Mouse (Mus musculus) yolk sac, embryonic 10.5 days (tissue): Measurements from ENCODE around the gene Abhd12.
"Not testable (repeated sequence)": the region's sequence is repeated elsewhere in the genome, so short reads cannot be mapped to it uniquely, and the experiment has no call there.

Experiments
- DNase-seq: peaks from one replicate; pipeline ENCODE4 v3.0.0-alpha.2; 2017; ENCODE audit warnings: low spot score

The Abhd12 gene

DNA sequence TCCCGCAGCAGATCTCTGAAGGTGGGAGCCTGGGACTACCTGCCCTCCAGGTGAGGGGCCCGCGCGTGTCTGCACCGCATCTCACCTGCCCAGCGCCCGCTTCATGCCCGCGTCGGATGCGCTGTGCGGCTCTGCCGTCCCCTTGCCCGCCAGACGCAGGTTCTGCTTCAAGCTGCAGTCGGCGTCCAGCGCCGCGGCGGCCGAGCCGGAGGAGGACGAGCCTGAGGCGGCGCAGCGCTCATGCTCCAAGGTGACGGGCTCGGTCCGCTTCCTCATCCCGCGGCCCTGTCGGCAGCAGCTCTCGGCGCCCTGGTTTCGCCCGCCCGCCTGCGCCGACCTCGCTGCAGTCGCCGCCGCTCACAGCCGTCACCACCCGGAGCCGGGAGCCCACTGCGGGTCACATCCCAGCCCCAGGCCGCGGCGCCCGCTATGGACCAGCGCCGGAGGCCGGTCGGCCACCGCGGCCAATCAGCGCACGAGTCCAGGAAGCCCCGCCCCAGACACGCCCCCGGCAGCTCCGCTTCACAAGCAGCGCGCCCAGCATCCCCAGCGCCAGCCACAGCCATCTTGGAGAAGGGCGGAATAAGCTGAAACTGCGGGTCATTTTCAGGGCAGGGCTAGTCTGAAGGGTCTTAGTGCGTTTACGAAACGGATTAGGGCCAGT lies at the start of gene Abhd12:
Abhd12 (minus strand) TSS at position 470 of the 664 bp plus-strand sequence.
- peak; percentile 97 for DNase-seq

GRCm38 (mm10) chr2:150951201-150951600 lies 46.7 kb upstream of the Abhd12 start:
- DNase-seq: no peak

GRCm38 (mm10) chr2:150950056-150950455 lies 45.5 kb upstream of the Abhd12 start:
- no peak for DNase-seq

GRCm38 (mm10) chr2:150949652-150950051 lies 45.1 kb upstream of the Abhd12 start:
- DNase-seq: no peak

DNA sequence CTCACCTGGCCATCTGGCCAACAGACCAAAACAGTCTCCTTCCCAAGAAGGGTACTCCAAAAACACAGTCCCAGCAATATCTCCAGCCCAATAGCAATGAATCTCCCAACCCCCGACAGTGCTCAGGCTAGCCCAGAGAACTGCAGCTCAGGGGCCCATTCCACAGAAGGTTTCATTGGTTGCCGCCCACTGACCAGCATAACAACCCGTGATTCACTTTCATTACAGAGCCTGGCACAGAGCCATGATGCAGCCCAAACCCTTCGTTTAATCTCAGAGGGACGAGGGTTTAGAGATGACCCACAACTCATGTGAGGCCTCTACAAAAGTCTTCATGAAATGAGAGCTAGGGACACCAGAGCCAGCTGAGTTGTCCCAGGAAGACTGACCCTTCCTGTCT lies 44.2 kb upstream of the Abhd12 start:
- no peak for DNase-seq

DNA sequence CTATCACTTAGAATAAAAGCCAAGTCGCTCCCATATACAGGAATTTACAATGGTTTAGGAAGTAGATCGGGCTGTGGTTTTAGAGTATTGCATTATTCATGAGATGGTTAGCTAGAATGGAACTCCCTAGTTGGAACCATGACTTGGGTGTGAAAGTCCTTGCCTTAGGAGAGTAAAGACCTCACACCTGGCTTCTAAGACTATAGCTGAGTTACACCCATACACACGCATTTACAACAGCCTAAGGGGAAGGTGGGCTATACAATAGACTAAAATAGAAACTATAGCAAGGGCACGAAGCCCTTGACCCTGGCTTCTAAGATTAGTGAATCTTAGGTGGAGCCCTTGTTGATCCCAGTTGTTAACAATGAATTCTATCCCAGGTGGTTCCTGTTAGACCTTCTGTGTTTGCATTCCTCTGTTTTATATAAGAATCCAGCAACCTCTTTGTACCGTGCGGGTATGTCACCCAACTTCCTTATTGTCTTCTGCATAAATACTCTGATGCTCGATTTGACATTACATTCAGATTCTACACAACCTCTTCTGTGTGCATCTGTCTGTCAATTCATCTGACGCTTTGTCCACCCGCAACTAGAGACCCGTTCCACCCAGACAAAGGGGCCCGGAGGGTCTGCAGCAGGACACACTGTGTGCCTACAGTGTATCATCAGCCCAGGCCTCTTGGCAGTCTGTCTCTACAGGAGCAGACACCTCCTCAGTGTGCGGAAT lies 43.5 kb upstream of the Abhd12 start:
- DNase-seq: not testable (repeated sequence)

- DNase-seq: not testable (repeated sequence)
Observed at GRCm38 (mm10) chr2:150947341-150947740, 42.8 kb upstream of the Abhd12 start.

GRCm38 (mm10) chr2:150944017-150944416 lies 39.5 kb upstream of the Abhd12 start:
- no peak for DNase-seq

DNA sequence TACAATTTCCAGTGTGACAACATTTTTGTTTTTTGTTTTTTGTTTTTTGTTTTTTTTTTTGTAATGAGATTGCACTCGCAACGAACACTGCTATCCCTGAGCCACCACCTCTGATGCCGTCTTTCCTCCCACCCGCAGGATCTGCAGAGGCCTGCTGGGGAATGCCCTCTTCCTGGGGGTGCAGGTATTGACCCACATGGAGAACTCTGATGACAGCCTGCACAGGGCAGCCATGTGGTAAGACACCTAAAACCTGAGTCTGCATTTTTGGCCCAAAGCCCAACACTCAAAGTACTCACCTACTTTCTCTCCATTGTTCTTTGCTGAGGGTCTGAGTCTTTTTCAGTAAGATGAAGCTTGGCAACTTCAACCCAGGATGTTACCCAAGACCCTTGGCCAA lies 30.1 kb upstream of the Abhd12 start:
- no peak for DNase-seq

- DNase-seq: no peak
Observed at GRCm38 (mm10) chr2:150933482-150933881, 28.9 kb upstream of the Abhd12 start.

GRCm38 (mm10) chr2:150930806-150931205 lies 26.3 kb upstream of the Abhd12 start:
- DNase-seq: no peak

DNA sequence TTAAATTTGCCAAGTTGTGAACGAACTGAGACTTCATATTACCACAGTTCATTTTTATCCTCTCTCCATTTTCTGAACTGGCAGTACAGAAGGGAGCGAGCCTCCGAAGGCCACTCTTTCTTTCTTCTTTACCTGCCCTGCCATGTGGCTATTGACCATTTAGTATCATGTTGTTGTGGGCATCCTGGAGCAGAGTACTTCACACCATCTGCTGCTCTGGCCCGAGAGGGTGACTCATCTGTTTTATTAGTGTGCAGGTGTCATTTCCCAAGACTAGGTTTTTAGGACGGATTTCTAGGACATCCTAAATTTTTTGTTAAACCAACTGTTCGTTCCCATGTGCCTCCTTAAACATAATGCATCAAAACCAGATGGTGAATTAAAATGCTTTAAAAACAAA lies 24.6 kb upstream of the Abhd12 start:
- DNase-seq: no peak

- no peak for DNase-seq
Observed at GRCm38 (mm10) chr2:150927038-150927720, 22.6 kb upstream of the Abhd12 start.

- DNase-seq: no peak
Observed at GRCm38 (mm10) chr2:150923505-150923904, 19.0 kb upstream of the Abhd12 start.

DNA sequence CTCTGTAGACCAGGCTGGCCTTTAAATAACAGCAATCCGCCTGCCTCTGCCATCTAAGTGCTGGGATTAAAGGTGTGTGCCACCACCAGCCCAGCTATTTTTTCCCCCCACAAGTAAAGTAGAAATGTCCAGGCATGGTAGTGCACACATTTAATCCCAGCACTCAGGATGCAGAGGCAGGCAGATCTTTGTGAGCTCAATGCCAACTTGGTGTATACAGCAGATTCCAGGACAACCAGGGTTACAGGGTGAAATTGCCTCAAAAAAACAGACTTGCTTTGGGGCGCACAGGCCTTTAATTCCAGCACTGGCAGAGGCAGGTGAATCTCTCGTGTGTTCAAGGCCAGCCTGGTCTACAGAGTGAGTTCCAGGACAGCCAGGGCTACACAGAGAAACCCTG lies 18.5 kb upstream of the Abhd12 start:
- no peak for DNase-seq

DNA sequence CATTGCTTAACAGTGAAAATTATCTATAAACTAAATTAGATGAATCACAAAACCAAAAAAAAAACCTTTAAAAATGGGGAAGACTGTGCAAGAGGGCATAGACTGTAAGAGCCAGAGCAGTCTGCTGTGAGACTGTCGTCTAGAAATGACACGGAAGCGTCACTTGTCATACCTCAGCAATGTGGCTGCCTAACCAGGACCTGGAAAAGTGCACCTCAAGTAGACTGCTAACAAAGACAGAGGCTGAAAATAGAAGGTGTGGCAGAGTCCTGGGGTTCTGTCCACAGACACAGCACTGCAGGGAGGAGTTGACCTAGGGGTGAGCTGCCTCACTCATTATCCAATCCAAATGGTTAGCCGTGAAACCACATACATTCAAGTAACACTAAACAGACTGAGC lies 17.6 kb upstream of the Abhd12 start:
- DNase-seq: no peak

DNA sequence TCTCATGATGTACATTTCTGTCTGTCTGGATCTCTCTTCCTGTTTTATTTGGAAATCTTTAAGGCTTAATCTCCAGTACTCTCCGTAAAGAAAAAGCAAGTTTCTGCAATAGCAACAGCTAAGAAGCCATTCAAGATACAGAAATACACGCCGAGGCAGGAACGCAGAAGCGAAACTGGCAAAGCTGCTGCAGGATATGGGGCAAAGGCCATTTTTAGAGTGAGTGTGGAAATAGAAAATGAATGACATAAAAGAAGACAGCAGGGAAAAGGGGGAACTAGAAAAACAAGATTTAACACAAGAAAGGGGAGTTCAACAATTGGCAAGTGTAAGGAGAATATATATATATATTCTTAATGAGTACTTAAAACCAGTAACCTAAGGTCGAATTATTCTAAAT lies 17.2 kb upstream of the Abhd12 start:
- no peak for DNase-seq

DNA sequence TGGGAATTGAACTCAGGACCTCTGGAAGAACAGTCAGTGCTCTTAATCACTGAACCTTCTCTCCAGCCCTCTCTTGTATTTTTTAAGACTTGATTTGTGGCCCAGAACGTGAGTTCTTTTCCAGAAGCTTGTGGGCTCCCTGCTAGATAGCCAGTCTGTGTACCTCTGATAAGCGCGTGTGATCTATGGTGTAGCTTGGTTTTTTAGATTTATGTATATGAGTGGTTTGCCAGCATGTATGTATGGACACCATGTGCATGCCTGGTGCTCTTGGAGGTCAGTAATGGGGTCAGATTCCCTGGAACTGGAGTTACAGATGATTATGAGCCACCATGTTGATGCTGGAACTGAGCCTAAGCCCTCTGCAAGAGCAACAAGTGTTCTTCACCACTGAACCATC lies 16.0 kb upstream of the Abhd12 start:
- DNase-seq: no peak

- no peak for DNase-seq
Observed at GRCm38 (mm10) chr2:150918720-150919119, 14.2 kb upstream of the Abhd12 start.

GRCm38 (mm10) chr2:150915786-150916185 lies 11.2 kb upstream of the Abhd12 start:
- no peak for DNase-seq

- no peak for DNase-seq
Observed at GRCm38 (mm10) chr2:150914781-150915515, 10.4 kb upstream of the Abhd12 start.

GRCm38 (mm10) chr2:150910295-150910881 lies 5.8 kb upstream of the Abhd12 start:
- DNase-seq: no peak
